Mouse (Mus musculus) layer of hippocampus, adult 18-20 months (tissue): ENCODE results near the gene Camsap3. TPM values are rescaled to one million over a fixed set of nuclear protein-coding genes. Genes with fewer than 3 reads are reported as not detected.
A peak's percentile ranks its signal among the peaks of the same experiment; 100 is the strongest.

Experiments used
- DNase-seq, 2 experiments: peaks; one replicate each; pipeline ENCODE4 v3.0.0; 2022; ENCODE audit warnings: low spot score in 2 of 2
- total RNA-seq, 2 experiments: library from RNA; stranded (reverse); gene quantifications; 2 replicates each; pipeline ENCODE4 v1.2.3; 2021

Camsap3 gene
- total RNA-seq, 2 experiments from 2014 or later = 31.1 to 36.9 TPM

GRCm38 (mm10) chr8:3654726-3655508 lies 67.8 kb downstream of the Camsap3 start:
- DNase-seq = no peak

- DNase-seq = no peak
Measured at GRCm38 (mm10) chr8:3655526-3655925, 68.4 kb downstream of the Camsap3 start, which contains the start of gene Retn. Gene Retn (plus strand): TSS chr8:3655770.

- peak in 1 of 2 experiments; percentile 21 for DNase-seq
Measured at GRCm38 (mm10) chr8:3656725-3657381, 69.8 kb downstream of the Camsap3 start.

Other genes starting within 250 kb of the Camsap3 start
- gene A430078G23Rik, start 233.9 kb upstream of the Camsap3 start, total RNA-seq = not detected
- gene Arhgef18, start 194.3 kb upstream of the Camsap3 start, total RNA-seq = 10 to 100 TPM; 49.0 to 51.3 TPM
- 1 to 10 TPM in 1 of 2 experiments, under 1 TPM in 1; 0.97 to 1.7 TPM for gene Pex11g, start 119.6 kb upstream of the Camsap3 start, total RNA-seq
- gene Tex45, start 116.4 kb upstream of the Camsap3 start, total RNA-seq = under 1 TPM in 1 of 2 experiments, not detected in 1; 0.20 TPM
- 10 to 100 TPM; 30.9 to 31.2 TPM for gene Zfp358, start 94.2 kb upstream of the Camsap3 start, total RNA-seq
- 10 to 100 TPM; 76.0 to 77.3 TPM for gene Mcoln1, start 86.8 kb upstream of the Camsap3 start, total RNA-seq
- 10 to 100 TPM; 71.8 to 76.2 TPM for gene Pnpla6, start 71.9 kb upstream of the Camsap3 start, total RNA-seq
- gene C330021F23Rik, start 19.3 kb upstream of the Camsap3 start, total RNA-seq = not detected
- 10 to 100 TPM; 39.6 to 41.2 TPM for gene Xab2, start 34.0 kb downstream of the Camsap3 start, total RNA-seq
- 10 to 100 TPM; 80.9 to 84.3 TPM for gene Pet100, start 34.3 kb downstream of the Camsap3 start, total RNA-seq
- gene Pcp2, start 38.3 kb downstream of the Camsap3 start, total RNA-seq = under 1 TPM in 1 of 2 experiments, not detected in 1; 0.92 TPM
- gene Stxbp2, start 43.7 kb downstream of the Camsap3 start, total RNA-seq = 10 to 100 TPM; 43.6 to 52.5 TPM
- under 1 TPM; 0.74 to 0.79 TPM for gene Retn, start 68.5 kb downstream of the Camsap3 start, total RNA-seq
- under 1 TPM in 1 of 2 experiments, not detected in 1; 0.23 TPM for gene Mcemp1, start 78.5 kb downstream of the Camsap3 start, total RNA-seq
- 10 to 100 TPM; 12.9 to 14.8 TPM for gene Fcor, start 85.1 kb downstream of the Camsap3 start, total RNA-seq
- 10 to 100 TPM; 29.8 to 32.4 TPM for gene Trappc5, start 89.0 kb downstream of the Camsap3 start, total RNA-seq
- not detected for gene Fcer2a, start 106.9 kb downstream of the Camsap3 start, total RNA-seq
- not detected for gene Clec4g, start 133.4 kb downstream of the Camsap3 start, total RNA-seq
- gene Cd209a, start 161.7 kb downstream of the Camsap3 start, total RNA-seq = 1 to 10 TPM in 1 of 2 experiments, under 1 TPM in 1; 0.57 to 1.0 TPM